Mouse (Mus musculus) hindbrain, embryonic 15.5 days (tissue): Measurements from ENCODE around the gene Rac2. TPM values are rescaled to one million over a fixed set of nuclear protein-coding genes. Genes with fewer than 3 reads are reported as not detected.
A peak's percentile ranks its signal among the peaks of the same experiment; 100 is the strongest.

ENCODE experiments used
- ATAC-seq: fragments of 200-750 bp; cut with Nextera tagmentation; 2 replicates; pipeline ENCODE4 v1.8.0; 2017; ENCODE audit warnings: low read depth, moderate number of reproducible peaks, moderate TSS enrichment; ENCODE audit not compliant: low FRiP score
- H3K27ac ChIP-seq: fragments of 300-500 bp; sonication (generic); replicated peaks from 2 replicates; pipeline ENCODE4 v1.5.1; 2015; ENCODE audit warnings: mild to moderate bottlenecking, inconsistent platforms
- H3K27me3 ChIP-seq: fragments of 300-500 bp; sonication (generic); 2 replicates; pipeline ENCODE4 v1.6.1; 2015; ENCODE audit warnings: control low read depth, inconsistent platforms
- H3K36me3 ChIP-seq: fragments of 300-500 bp; sonication (generic); 2 replicates; pipeline ENCODE4 v1.6.1; 2015; ENCODE audit warnings: control low read depth, inconsistent platforms
- H3K4me1 ChIP-seq: fragments of 300-500 bp; sonication (generic); replicated peaks from 2 replicates; pipeline ENCODE4 v1.6.1; 2015; ENCODE audit warnings: control low read depth, inconsistent platforms
- H3K4me2 ChIP-seq: fragments of 300-500 bp; sonication (generic); 2 replicates; pipeline ENCODE4 v1.6.1; 2015; ENCODE audit warnings: moderate library complexity, mild to moderate bottlenecking, inconsistent platforms
- H3K4me3 ChIP-seq: fragments of 300-500 bp; sonication (generic); 2 replicates; pipeline ENCODE4 v1.5.1; 2015; ENCODE audit warnings: mild to moderate bottlenecking, inconsistent platforms
- H3K9ac ChIP-seq: fragments of 300-500 bp; sonication (generic); 2 replicates; pipeline ENCODE4 v1.6.1; 2015; ENCODE audit warnings: inconsistent platforms
- H3K9me3 ChIP-seq: fragments of 300-500 bp; sonication (generic); 2 replicates; pipeline ENCODE4 v1.6.1; 2016; ENCODE audit warnings: control low read depth, inconsistent platforms
- WGBS: fragments of 180-500 bp; shearing (Covaris S2); methylation state at CpG from one replicate; pipeline ENCODE4 v1.1.7; 2015; 5-methylcytosine and 5-hydroxymethylcytosine counted together
- polyA plus RNA-seq: library from polyadenylated mRNA; unstranded; fragments of >200 nt; fragmentation: Nextera tagmentation; extraction: Ambion mirVana; gene quantifications from 2 replicates; pipeline ENCODE4 v1.2.1, GENCODE M21; 2015

The Rac2 gene
- 5.4 and 5.6 TPM in 2 replicates for polyA plus RNA-seq

DNA sequence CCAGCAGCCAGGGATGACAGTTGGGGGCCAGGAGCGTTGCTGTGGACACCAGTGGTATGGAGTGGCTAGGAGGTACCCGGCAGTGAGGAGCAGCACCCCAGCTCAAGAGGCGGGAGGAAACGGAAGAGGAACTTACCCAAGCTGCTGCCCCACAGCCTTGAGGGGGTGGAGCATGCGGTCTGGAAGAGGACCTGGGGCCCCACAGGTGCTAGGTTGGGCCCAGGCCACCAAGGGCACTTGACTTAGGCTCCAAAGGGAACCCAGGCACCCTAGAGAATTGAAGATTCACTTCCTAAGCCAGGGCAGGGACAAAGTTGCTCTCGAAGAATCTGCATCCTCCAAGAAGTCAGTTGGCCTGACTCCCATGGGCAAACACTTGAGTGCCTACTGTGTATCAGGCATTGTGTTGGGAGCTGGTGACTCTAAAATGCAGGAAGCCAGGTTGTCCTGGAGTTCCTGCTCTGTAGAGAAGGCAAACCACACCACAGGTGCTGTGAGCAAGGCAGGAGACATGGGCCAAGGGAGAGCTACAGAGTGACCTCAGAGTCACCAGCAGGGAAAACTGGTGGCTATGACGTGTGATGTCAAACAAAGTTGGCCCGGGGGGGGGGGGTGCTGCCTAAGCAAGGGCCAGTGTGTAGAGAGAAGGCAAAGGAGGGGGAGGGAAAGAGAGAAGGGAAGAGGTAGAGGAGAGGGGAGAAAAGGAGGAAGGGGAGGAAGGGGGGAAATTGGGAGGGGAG, at the start of gene Rac2:
TSS of gene Rac2 (minus strand) at position 126 of the 740 bp plus-strand sequence.
- Histone ChIP-seq H3K27ac (no peak within 1 kb of the TSS), H3K4me3 (no peak within 1 kb of the TSS), H3K9ac (no peak within 1 kb of the TSS), H3K4me2 (no peak within 1 kb of the TSS), H3K9me3 (no peaks in the 10 kb centered on the region), H3K4me1 (no peaks in the 10 kb centered on the region), H3K27me3 (no peaks in the 10 kb centered on the region), H3K36me3 (no peaks in the 10 kb centered on the region)
- 84% methylated on average over 8 of the region's 8 CpGs for WGBS
- no peak for ATAC-seq

DNA sequence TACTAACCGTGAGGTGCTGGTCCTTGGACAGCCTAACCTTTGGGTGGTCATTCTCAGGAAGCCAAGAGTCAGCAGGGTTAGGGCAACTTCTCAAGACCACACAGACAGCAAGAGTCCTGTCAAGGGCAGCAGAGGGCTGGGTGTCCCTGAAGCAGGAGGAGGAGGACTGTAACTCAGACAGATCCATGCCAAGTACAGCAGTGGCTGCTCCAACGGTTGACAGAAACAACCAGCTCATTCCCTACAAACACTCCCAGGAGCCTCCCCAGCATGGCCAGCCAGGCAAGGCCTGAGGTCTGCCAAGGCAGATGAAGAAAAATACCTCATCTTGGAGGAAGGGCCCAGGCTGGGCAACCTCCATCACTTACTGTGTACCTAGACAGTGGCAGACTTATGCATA, 44.4 kb upstream of the Rac2 start:
- no peak for ATAC-seq
- no peak overlapping the region for H3K4me3 ChIP-seq
- no peak overlapping the region for H3K4me2 ChIP-seq
- H3K9me3 ChIP-seq, result no peaks in the 10 kb centered on the region
- no peaks in the 10 kb centered on the region for H3K4me1 ChIP-seq
- H3K9ac ChIP-seq, result no peak overlapping the region
- WGBS, result 80% methylated on average over 2 of the region's 2 CpGs
- no peak overlapping the region for H3K27ac ChIP-seq
- H3K36me3 ChIP-seq, result no peaks in the 10 kb centered on the region
- H3K27me3 ChIP-seq, result peaks cover 7% of the 10 kb centered on the region; the same call in 1 of the 2 replicates

DNA sequence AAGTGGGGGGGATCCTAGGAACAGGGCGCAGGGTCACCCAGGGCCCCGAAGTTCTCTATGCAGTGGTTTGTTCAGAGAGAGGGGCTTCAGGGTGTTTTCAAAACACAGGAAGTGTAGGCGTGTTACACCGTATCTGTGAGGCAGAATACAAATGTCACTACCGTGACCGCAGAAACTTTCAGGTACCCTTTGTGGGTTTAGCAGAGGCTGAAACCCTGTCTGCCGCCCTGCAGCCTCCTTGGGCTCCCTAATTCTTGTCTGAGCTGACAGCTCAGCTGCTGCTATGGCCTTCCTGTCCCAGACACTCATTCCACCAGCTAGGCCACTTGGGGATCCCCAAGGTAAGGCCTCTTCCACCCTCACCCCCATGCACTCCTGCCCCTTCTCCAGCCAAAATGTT, 42.0 kb upstream of the Rac2 start:
- H3K4me1 ChIP-seq, result peaks cover 10% of the 10 kb centered on the region
- H3K4me2 ChIP-seq, result no peak overlapping the region
- no peak overlapping the region for H3K27ac ChIP-seq
- no peak for ATAC-seq
- no peaks in the 10 kb centered on the region for H3K36me3 ChIP-seq
- H3K27me3 ChIP-seq, result no peaks in the 10 kb centered on the region
- no peak overlapping the region for H3K4me3 ChIP-seq
- WGBS, result 96% methylated on average over 7 of the region's 7 CpGs
- no peaks in the 10 kb centered on the region for H3K9me3 ChIP-seq
- H3K9ac ChIP-seq, result no peak overlapping the region

GRCm38 (mm10) chr15:78610705-78611462, 38.3 kb upstream of the Rac2 start:
- 0 out of 2 replicates have a peak overlapping the region, but pooled peaks have one; percentile 13 for H3K27ac ChIP-seq
- peak; percentile 42; the same call in 1 of the 2 replicates for ATAC-seq

DNA sequence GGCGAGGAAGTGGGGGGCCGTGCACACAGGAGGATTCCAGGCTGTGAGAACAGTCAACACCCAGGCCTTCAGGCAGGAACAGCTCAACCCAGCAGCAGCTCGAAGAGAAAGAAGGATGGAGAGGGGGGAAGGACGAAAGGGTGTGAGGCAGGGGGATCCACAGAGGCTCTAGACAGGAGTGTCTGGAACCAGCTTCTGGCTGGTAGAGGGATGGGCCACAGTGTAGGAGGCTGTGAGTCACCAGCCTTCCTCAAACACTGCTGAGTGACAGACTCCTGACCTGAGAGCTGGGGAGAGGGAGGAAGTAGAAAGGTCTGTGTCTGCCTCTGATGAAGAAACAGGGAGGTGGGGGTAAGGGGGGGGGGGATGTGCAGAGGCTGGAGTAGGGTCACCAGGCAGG, 34.9 kb upstream of the Rac2 start:
- no peaks in the 10 kb centered on the region for H3K9me3 ChIP-seq
- 74% methylated on average over 4 of the region's 4 CpGs for WGBS
- H3K9ac ChIP-seq, result no peak overlapping the region
- H3K4me1 ChIP-seq, result peaks cover 20% of the 10 kb centered on the region
- ATAC-seq, result no peak
- H3K27me3 ChIP-seq, result no peaks in the 10 kb centered on the region
- H3K4me2 ChIP-seq, result no peak overlapping the region
- H3K27ac ChIP-seq, result no peak overlapping the region
- no peaks in the 10 kb centered on the region for H3K36me3 ChIP-seq
- H3K4me3 ChIP-seq, result no peak overlapping the region

More at GRCm38 (mm10) chr15:78610705-78611462, 38.3 kb upstream of the Rac2 start:
- Histone ChIP-seq H3K36me3 (no peaks in the 10 kb centered on the region), H3K4me2 (no peak overlapping the region), H3K4me1 (peaks cover 15% of the 10 kb centered on the region), H3K9me3 (no peaks in the 10 kb centered on the region), H3K4me3 (no peak overlapping the region), H3K27me3 (no peaks in the 10 kb centered on the region), H3K9ac (no peak overlapping the region)
- WGBS, result 33% methylated on average over 12 of the region's 12 CpGs

DNA sequence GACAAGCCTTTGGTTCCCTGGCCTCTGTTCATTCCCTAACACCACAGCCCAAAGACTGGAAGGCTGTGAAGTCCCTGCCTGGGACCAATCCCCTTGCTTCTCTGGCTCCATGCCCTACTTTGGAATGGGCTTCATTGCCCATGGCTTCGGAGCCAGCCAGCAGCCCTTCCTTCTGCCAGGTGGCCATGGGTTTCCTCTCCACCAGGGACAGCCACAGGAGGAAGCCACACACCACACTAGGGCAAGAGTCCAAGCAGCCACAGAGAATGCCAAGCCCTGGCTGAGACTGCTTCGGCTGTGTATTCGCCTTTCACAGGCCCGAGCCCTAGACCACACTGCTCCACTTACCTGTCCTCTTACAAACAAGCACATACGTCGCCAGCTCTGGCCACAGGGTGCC, 33.5 kb upstream of the Rac2 start:
- WGBS, result 70% methylated on average over 6 of the region's 6 CpGs
- H3K4me3 ChIP-seq, result no peak overlapping the region

DNA sequence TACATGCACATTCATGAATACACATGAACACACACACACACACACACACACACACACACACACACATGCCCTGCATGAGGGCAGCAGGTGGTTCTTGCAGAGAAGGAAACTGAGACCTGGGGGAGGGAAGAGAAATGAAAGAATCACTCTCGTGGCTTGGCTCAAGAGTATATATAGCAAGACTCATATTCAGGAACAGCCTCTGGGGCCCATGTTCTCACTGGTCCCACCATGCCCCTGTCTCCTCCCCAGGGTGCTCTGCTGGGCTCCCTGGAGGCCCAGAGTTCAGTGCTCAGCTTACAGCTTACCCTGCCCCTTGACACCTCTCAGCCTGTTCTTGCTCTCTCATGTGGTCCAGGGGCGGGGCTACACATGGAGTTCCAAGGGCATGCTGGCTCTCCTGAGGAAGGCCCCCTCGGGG, 32.8 kb upstream of the Rac2 start:
- no peak overlapping the region for H3K4me3 ChIP-seq
- no peak overlapping the region for H3K27ac ChIP-seq
- no peak overlapping the region for H3K9ac ChIP-seq
- no peaks in the 10 kb centered on the region for H3K9me3 ChIP-seq
- peaks cover 11% of the 10 kb centered on the region; the same call in 1 of the 2 replicates for H3K4me1 ChIP-seq
- WGBS, result 67% methylated on average over 3 of the region's 3 CpGs
- H3K4me2 ChIP-seq, result no peak overlapping the region
- no peaks in the 10 kb centered on the region for H3K36me3 ChIP-seq
- no peak for ATAC-seq
- H3K27me3 ChIP-seq, result no peaks in the 10 kb centered on the region

More for the DNA sequence above, 33.5 kb upstream of the Rac2 start:
- Histone ChIP-seq H3K9ac (no peak overlapping the region), H3K36me3 (no peaks in the 10 kb centered on the region), H3K27ac (no peak overlapping the region; the same call in 1 of the 2 replicates), H3K4me1 (peaks cover 14% of the 10 kb centered on the region), H3K27me3 (no peaks in the 10 kb centered on the region), H3K9me3 (no peaks in the 10 kb centered on the region), H3K4me2 (no peak overlapping the region)
- 0 out of 2 replicates have a peak, but pooled peaks have one; percentile 50 for ATAC-seq

- no peaks in the 10 kb centered on the region for H3K9me3 ChIP-seq
- H3K4me2 ChIP-seq, result no peak overlapping the region
- 78% methylated on average over 6 of the region's 6 CpGs for WGBS
- no peak overlapping the region for H3K4me3 ChIP-seq
- no peak overlapping the region for H3K27ac ChIP-seq
- no peak overlapping the region for H3K9ac ChIP-seq
- no peak for ATAC-seq
- H3K27me3 ChIP-seq, result no peaks in the 10 kb centered on the region
- peaks cover 11% of the 10 kb centered on the region; the same call in 1 of the 2 replicates for H3K4me1 ChIP-seq
- no peaks in the 10 kb centered on the region for H3K36me3 ChIP-seq
These were observed 31.7 kb upstream of the Rac2 start for GRCm38 (mm10) chr15:78604255-78604654.

GRCm38 (mm10) chr15:78601180-78601579, 28.6 kb upstream of the Rac2 start:
- no peaks in the 10 kb centered on the region for H3K9me3 ChIP-seq
- no peak overlapping the region for H3K4me3 ChIP-seq
- no peaks in the 10 kb centered on the region for H3K27me3 ChIP-seq
- H3K4me1 ChIP-seq, result peaks cover 8% of the 10 kb centered on the region; the same call in 1 of the 2 replicates
- H3K27ac ChIP-seq, result no peak overlapping the region
- no peak for ATAC-seq
- no peak overlapping the region for H3K4me2 ChIP-seq
- no peak overlapping the region for H3K9ac ChIP-seq
- WGBS, result 81% methylated on average over 6 of the region's 6 CpGs
- no peaks in the 10 kb centered on the region for H3K36me3 ChIP-seq

DNA sequence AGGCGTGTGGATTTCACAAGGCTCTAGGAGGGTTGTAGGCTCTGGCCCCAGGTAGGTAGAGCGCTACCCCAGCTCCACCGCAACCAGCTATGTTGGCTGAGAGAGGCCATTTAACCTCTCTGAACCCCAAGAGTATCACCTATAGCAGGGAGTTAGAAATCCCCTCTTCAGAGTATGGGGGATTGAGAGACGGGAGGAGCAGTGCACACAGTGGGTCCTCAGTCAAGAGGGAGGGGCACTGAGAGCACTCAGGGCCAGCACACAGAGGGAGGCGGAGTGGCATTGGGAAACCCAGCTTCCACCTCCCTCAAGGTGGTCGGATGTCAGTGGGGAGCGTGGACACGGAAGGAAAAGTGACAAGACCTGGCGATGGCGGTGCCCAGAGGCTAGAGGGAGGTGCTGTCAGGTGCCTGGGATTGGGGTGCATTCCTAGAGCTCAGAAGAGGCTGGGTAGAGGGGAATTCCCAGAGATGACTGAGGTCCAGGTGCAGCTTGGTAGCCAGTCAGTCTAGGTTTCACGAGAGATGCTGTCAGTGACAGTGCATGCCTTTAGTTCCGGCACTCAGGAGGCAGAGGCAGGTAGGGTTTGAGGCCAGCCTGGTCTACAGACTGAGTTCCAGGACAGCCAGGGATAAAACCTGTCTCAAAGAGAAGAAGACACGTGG, 27.1 kb upstream of the Rac2 start:
- Histone ChIP-seq H3K4me2 (no peak overlapping the region), H3K36me3 (no peaks in the 10 kb centered on the region), H3K9me3 (no peaks in the 10 kb centered on the region), H3K27ac (no peak overlapping the region), H3K4me1 (no peaks in the 10 kb centered on the region), H3K9ac (no peak overlapping the region), H3K4me3 (no peak overlapping the region), H3K27me3 (no peaks in the 10 kb centered on the region)
- ATAC-seq, result no peak
- 79% methylated on average over 13 of the region's 13 CpGs for whole genome bisulfite sequencing

DNA sequence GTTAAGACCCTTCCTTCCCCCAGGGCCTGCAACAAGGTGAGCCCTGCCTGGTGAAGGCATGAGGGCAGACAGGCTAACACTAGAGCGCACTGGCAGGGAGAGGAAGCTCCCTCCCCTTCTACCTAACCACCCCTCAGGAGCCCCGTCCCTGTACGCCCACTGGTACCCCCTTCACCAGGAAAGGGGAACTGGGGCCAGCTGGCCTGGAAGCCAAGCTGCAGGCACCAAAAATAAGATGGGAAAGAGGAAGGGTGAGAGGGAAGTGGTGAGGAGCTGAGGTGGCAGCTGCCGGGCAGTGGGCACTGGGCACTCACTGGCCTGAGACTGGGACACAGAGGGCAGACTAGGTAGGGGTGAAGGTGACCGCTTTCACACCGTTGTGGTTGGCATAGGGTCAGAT, 26.5 kb upstream of the Rac2 start:
- H3K4me3 ChIP-seq, result no peak overlapping the region
- ATAC-seq, result no peak
- no peaks in the 10 kb centered on the region for H3K36me3 ChIP-seq
- H3K4me1 ChIP-seq, result no peaks in the 10 kb centered on the region
- H3K9ac ChIP-seq, result no peak overlapping the region
- no peak overlapping the region for H3K27ac ChIP-seq
- WGBS, result 87% methylated on average over 6 of the region's 6 CpGs
- no peaks in the 10 kb centered on the region for H3K9me3 ChIP-seq
- no peak overlapping the region for H3K4me2 ChIP-seq
- no peaks in the 10 kb centered on the region for H3K27me3 ChIP-seq

GRCm38 (mm10) chr15:78597729-78598128, 25.1 kb upstream of the Rac2 start:
- 56% methylated on average over 4 of the region's 4 CpGs for WGBS
- H3K27me3 ChIP-seq, result no peaks in the 10 kb centered on the region
- no peak overlapping the region for H3K27ac ChIP-seq
- H3K9me3 ChIP-seq, result no peaks in the 10 kb centered on the region
- H3K4me2 ChIP-seq, result no peak overlapping the region
- H3K9ac ChIP-seq, result no peak overlapping the region
- H3K36me3 ChIP-seq, result no peaks in the 10 kb centered on the region
- no peaks in the 10 kb centered on the region for H3K4me1 ChIP-seq
- ATAC-seq, result no peak
- H3K4me3 ChIP-seq, result no peak overlapping the region
